Mouse (Mus musculus): ENCODE measurements around the gene Pde5a.

DNA sequence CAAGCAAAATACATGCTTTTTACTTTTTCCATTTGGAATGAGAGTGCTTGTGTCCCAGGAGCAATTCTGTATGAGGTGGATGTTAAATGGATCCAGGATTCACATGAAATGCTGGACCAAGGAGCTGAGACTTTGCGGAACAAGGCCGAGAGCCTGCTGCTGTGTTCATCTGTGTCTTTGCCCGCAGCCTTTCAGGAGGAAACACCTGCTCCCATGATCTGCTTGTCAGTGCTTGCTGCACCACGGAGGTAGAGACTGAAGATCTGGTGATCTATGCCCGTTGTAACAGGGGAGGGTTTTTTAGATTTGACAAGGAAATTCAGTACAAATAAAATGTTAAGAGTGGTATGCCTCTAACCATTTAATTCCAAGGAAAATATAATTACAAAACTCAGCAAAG, 39.1 kb downstream of the Pde5a start:
- TF ChIP-seq POLR2A (IDR thresholded peaks at IDR 0.05; ENCODE audit: control insufficient read depth, low read depth, low read length): no peak
- no peak for TF ChIP-seq CTCF (IDR thresholded peaks at IDR 0.05; ENCODE audit: control insufficient read depth, insufficient read depth, insufficient replicate concordance, low read depth, low read length)
